Mouse (Mus musculus): ENCODE results near the gene Masp1. TPM values are rescaled to one million over a fixed set of nuclear protein-coding genes. Genes with fewer than 3 reads are reported as not detected.

The Masp1 gene
- polyA plus RNA-seq, 1 experiment from 2014 or later = 4.0 TPM

DNA sequence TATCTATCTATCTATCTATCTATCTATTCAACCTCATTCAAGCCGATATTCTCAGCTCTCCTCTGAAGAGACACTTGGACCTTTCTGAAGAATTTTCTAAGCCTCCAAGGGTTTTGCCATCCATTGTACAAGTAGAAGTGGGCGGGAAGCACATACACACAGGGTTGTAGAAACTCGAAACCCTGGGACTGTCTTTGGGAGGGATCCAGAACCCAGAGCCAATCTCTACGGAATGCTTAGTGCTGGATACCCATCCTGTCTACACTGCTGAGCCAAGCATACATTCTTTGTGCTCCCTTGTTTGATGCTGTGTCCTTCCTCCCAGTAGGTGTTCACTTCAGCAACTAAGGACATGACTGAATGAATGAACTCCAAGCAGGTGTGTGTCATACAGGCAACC, 22.3 kb upstream of the Masp1 start:
- H3K27ac ChIP-seq (ENCODE audit: low read length) = no peak overlapping the region
- H3K4me1 ChIP-seq (replicated peaks; ENCODE audit: control insufficient read depth, insufficient read depth, low read length) = peaks cover 6% of the 10 kb centered on the region
- no peak overlapping the region for H3K4me3 ChIP-seq (ENCODE audit: low read length)
- no peaks in the 10 kb centered on the region for H3K9me3 ChIP-seq (ENCODE audit: control insufficient read depth, low read length)
- 57% methylated on average over 4 of the region's 4 CpGs for WGBS
- H3K27me3 ChIP-seq (ENCODE audit: control insufficient read depth, insufficient read depth, low read depth, low read length) = no peaks in the 10 kb centered on the region
- no peak overlapping the region for H3K9ac ChIP-seq (ENCODE audit: low read length)
- ATAC-seq (ENCODE audit: low read depth) = no peak
- H3K36me3 ChIP-seq (ENCODE audit: control insufficient read depth, insufficient read depth, low read length) = no peaks in the 10 kb centered on the region
- H3K4me2 ChIP-seq (ENCODE audit: low read depth, low read length) = no peak overlapping the region

DNA sequence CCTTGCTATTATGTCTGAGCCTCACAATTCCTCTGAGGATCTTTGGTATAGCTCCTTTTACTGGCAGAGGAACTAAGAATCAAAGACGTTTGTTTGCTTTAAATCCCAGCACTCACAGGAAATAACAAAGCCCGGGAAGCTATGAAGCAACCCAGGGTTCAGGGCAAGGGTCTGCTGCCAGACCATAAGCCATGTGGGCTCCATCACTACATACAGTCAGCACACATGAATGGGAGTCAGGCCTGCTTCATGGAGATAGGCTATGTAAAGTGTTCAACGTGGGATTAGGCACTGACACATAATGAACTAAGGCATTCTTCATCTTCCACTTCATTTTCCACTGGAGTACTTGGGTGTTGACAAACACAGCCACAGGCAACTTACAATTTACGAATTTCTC, 20.4 kb upstream of the Masp1 start:
- H3K9me3 ChIP-seq (ENCODE audit: control insufficient read depth, low read length) = no peaks in the 10 kb centered on the region
- H3K4me2 ChIP-seq (ENCODE audit: low read depth, low read length) = no peak overlapping the region
- H3K9ac ChIP-seq (ENCODE audit: low read length) = no peak overlapping the region
- peak; percentile 98 for ATAC-seq (ENCODE audit: low read depth)
- H3K36me3 ChIP-seq (ENCODE audit: control insufficient read depth, insufficient read depth, low read length) = no peaks in the 10 kb centered on the region
- H3K27ac ChIP-seq (ENCODE audit: low read length) = peak overlapping the region; percentile 23; the same call in 1 of the 2 replicates
- 22% methylated on average over 4 of the region's 4 CpGs for WGBS
- H3K4me1 ChIP-seq (replicated peaks; ENCODE audit: control insufficient read depth, insufficient read depth, low read length) = peaks cover 6% of the 10 kb centered on the region
- no peaks in the 10 kb centered on the region for H3K27me3 ChIP-seq (ENCODE audit: control insufficient read depth, insufficient read depth, low read depth, low read length)
- no peak overlapping the region for H3K4me3 ChIP-seq (ENCODE audit: low read length)

DNA sequence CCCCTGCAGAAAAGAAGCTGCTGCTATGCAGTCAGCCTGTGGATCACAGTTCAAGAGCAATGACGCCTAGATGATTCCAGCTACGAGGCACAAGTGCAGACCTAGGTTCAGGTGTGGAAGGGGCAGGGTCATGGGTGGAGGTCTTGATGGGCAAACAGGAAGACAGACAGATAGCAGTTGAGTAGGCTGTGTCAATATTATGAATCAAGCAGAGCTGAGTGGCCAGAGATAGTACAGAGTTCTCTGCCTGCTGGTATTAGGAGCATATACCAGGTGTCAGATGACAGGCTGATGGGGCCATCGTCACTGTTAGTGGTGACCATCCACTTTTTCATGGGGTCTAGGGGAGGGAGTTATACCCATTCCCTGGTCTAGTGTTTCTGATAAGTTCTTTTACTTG, 13.1 kb upstream of the Masp1 start:
- 51% methylated on average over 3 of the region's 3 CpGs for WGBS
- no peak overlapping the region for H3K4me2 ChIP-seq (ENCODE audit: low read depth, low read length)

DNA sequence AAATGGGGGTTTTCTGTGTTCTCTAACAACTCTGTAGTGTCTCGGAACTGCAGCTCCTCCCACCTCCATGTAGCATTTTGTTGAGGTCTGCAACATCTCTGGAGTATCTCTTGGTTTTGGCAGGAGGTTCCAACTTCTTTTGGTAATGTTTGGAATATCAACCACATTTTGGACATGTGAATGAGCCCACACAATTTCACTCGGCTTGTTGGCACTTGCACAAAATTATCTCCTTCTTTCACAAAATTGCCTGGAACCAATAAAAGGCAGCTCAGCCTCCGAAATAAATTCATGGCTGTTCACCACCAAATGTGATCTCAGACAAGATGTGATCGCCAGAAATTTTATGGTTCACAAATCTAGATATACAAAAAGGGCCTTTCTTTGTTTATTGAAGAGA, 8.6 kb upstream of the Masp1 start:
- Histone ChIP-seq H3K4me3 (ENCODE audit: low read length) (no peak overlapping the region), H3K36me3 (ENCODE audit: control insufficient read depth, insufficient read depth, low read length) (no peaks in the 10 kb centered on the region), H3K4me2 (ENCODE audit: low read depth, low read length) (no peak overlapping the region), H3K9me3 (ENCODE audit: control insufficient read depth, low read length) (peaks cover 3% of the 10 kb centered on the region; the same call in 1 of the 2 replicates), H3K27ac (ENCODE audit: low read length) (no peak overlapping the region), H3K9ac (ENCODE audit: low read length) (no peak overlapping the region), H3K4me1 (replicated peaks; ENCODE audit: control insufficient read depth, insufficient read depth, low read length) (no peaks in the 10 kb centered on the region), H3K27me3 (ENCODE audit: control insufficient read depth, insufficient read depth, low read depth, low read length) (no peaks in the 10 kb centered on the region)
- ATAC-seq (ENCODE audit: low read depth) = no peak
- 58% methylated on average over 4 of the region's 4 CpGs for WGBS

More for the DNA sequence above, 13.1 kb upstream of the Masp1 start:
- Histone ChIP-seq H3K36me3 (ENCODE audit: control insufficient read depth, insufficient read depth, low read length) (no peaks in the 10 kb centered on the region), H3K9ac (ENCODE audit: low read length) (no peak overlapping the region), H3K9me3 (ENCODE audit: control insufficient read depth, low read length) (no peaks in the 10 kb centered on the region), H3K4me1 (replicated peaks; ENCODE audit: control insufficient read depth, insufficient read depth, low read length) (no peaks in the 10 kb centered on the region), H3K27me3 (ENCODE audit: control insufficient read depth, insufficient read depth, low read depth, low read length) (no peaks in the 10 kb centered on the region), H3K27ac (ENCODE audit: low read length) (no peak overlapping the region), H3K4me3 (ENCODE audit: low read length) (no peak overlapping the region)
- no peak for ATAC-seq (ENCODE audit: low read depth)

DNA sequence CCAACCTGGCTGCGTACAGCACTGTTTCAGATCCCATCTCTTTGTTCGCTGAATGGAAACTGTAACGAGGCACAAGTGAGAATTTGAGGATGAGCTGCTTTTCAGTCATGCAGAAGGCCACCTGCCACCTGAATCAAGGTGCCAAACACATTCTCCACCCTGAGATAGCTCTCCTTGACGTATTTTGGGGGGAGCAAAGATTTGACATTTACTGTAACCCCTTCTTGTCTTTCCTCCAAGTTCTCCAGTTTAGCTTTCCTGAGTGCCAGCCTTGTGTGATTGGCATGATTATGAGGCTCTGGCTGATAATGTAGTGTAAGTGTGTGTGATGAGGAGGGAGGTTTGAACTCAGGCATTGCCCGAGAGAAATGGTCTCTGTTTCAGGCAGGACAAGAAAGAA, 1.5 kb upstream of the Masp1 start:
- WGBS = 83% methylated on average over 5 of the region's 5 CpGs
- Histone ChIP-seq H3K9me3 (ENCODE audit: control insufficient read depth, low read length) (peaks cover 3% of the 10 kb centered on the region; the same call in 1 of the 2 replicates), H3K4me1 (replicated peaks; ENCODE audit: control insufficient read depth, insufficient read depth, low read length) (peaks cover 46% of the 10 kb centered on the region), H3K9ac (ENCODE audit: low read length) (no peak overlapping the region), H3K27me3 (ENCODE audit: control insufficient read depth, insufficient read depth, low read depth, low read length) (no peaks in the 10 kb centered on the region), H3K27ac (ENCODE audit: low read length) (no peak overlapping the region), H3K4me3 (ENCODE audit: low read length) (no peak overlapping the region), H3K4me2 (ENCODE audit: low read depth, low read length) (no peak overlapping the region), H3K36me3 (ENCODE audit: control insufficient read depth, insufficient read depth, low read length) (no peaks in the 10 kb centered on the region)
- no peak for ATAC-seq (ENCODE audit: low read depth)

DNA sequence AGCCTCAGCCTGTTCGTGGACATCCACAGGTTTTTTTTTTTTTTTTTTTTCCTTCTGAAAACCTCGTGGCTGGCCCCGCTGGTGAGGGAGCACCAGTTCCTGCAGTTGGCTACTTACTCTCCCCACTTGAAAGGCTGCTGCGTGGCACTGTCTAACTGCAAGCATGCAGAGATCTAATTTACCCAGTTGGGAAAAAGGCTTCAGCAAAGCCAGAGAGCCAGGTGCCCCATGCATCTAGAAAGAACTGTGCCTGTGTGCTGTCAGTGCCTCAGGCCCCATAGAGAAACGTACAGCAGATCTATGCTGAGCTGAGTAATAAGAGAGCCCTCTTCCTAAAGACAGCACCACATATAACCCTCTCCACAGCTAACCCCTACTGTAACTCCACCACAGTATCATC, 477 bp upstream of the Masp1 start:
- H3K4me3 ChIP-seq (ENCODE audit: low read length) = no peak overlapping the region

DNA sequence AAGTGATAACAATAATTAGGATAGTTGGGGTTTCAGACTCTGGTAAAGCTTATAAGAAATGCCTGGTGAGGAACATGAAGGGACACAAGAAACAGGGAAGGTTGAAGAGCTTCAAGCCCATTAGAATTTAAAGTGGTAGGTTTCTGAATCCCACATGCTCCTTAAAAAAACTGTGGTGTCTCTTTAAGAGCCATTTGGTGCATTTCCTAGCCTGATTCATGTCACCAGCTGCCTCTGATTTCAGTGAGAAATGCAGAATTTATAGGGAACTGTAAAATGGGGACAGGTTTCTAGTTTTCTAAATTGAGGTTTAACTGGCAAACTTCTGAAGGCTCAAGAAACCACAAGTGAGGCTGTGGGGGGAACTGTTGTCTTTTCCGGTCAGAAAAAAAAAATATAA, 844 bp downstream of the Masp1 start:
- peak overlapping the region; percentile 46 for H3K4me2 ChIP-seq (ENCODE audit: low read depth, low read length)
- H3K36me3 ChIP-seq (ENCODE audit: control insufficient read depth, insufficient read depth, low read length) = no peaks in the 10 kb centered on the region
- H3K9me3 ChIP-seq (ENCODE audit: control insufficient read depth, low read length) = no peaks in the 10 kb centered on the region
- no peak overlapping the region for H3K27ac ChIP-seq (ENCODE audit: low read length)
- H3K27me3 ChIP-seq (ENCODE audit: control insufficient read depth, insufficient read depth, low read depth, low read length) = no peaks in the 10 kb centered on the region
- 0% methylated on average over 1 of the region's 1 CpGs for WGBS
- no peak overlapping the region; the same call in 1 of the 2 replicates for H3K9ac ChIP-seq (ENCODE audit: low read length)
- no peak for ATAC-seq (ENCODE audit: low read depth)
- peak overlapping the region; percentile 39; the same call in 1 of the 2 replicates for H3K4me3 ChIP-seq (ENCODE audit: low read length)
- peaks cover 53% of the 10 kb centered on the region for H3K4me1 ChIP-seq (replicated peaks; ENCODE audit: control insufficient read depth, insufficient read depth, low read length)

More for the DNA sequence above, 477 bp upstream of the Masp1 start:
- WGBS = 39% methylated on average over 5 of the region's 5 CpGs
- Histone ChIP-seq H3K4me2 (ENCODE audit: low read depth, low read length) (no peak overlapping the region; the same call in 1 of the 2 replicates), H3K36me3 (ENCODE audit: control insufficient read depth, insufficient read depth, low read length) (no peaks in the 10 kb centered on the region), H3K9me3 (ENCODE audit: control insufficient read depth, low read length) (peaks cover 3% of the 10 kb centered on the region; the same call in 1 of the 2 replicates), H3K27ac (ENCODE audit: low read length) (no peak overlapping the region), H3K4me1 (replicated peaks; ENCODE audit: control insufficient read depth, insufficient read depth, low read length) (peaks cover 49% of the 10 kb centered on the region), H3K9ac (ENCODE audit: low read length) (no peak overlapping the region), H3K27me3 (ENCODE audit: control insufficient read depth, insufficient read depth, low read depth, low read length) (no peaks in the 10 kb centered on the region)
- no peak for ATAC-seq (ENCODE audit: low read depth)

DNA sequence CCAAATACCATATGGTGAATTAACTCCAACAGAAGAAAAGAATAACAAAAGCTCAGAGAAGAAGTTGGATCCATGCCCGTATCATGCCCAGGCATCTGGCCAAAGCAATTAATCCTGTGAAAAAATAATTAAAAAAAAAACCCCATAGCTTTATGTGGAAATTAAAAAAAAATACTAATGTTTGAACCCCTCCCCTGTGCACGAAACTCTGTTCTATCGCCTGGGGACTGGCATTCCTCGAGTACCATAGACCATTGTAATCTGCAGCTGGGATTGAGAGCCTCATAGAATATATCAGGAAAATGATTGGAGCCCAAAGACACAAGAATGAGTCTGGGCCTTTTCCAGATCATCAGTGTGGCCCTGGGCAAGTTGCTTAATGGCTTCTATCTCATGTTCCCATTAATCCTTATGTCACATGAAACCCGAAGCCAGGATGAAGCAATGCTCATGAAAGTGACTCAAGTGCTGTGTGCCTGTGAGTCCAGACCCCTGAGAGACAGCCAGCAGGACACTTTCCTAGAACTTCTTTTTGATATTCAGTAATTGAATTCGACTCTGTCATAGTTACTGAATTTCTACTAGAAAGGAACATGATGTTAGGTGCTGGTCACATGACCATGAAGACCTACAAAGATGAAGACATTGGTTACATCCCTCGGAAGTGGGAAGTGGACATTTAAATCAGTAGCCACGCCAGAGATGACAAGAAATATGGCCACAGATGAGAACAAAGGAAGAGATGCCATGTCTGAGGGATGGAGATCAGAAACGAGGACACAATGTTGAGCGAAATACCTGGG, 1.8 kb downstream of the Masp1 start:
- peak; percentile 59 for ATAC-seq (ENCODE audit: low read depth)
- no peak overlapping the region for H3K4me3 ChIP-seq (ENCODE audit: low read length)
- no peaks in the 10 kb centered on the region for H3K36me3 ChIP-seq (ENCODE audit: control insufficient read depth, insufficient read depth, low read length)
- no peaks in the 10 kb centered on the region for H3K9me3 ChIP-seq (ENCODE audit: control insufficient read depth, low read length)
- no peak overlapping the region for H3K27ac ChIP-seq (ENCODE audit: low read length)
- H3K9ac ChIP-seq (ENCODE audit: low read length) = no peak overlapping the region
- no peak overlapping the region for H3K4me2 ChIP-seq (ENCODE audit: low read depth, low read length)
- no peaks in the 10 kb centered on the region for H3K27me3 ChIP-seq (ENCODE audit: control insufficient read depth, insufficient read depth, low read depth, low read length)
- 49% methylated on average over 10 of the region's 10 CpGs for WGBS
- H3K4me1 ChIP-seq (replicated peaks; ENCODE audit: control insufficient read depth, insufficient read depth, low read length) = peaks cover 53% of the 10 kb centered on the region

DNA sequence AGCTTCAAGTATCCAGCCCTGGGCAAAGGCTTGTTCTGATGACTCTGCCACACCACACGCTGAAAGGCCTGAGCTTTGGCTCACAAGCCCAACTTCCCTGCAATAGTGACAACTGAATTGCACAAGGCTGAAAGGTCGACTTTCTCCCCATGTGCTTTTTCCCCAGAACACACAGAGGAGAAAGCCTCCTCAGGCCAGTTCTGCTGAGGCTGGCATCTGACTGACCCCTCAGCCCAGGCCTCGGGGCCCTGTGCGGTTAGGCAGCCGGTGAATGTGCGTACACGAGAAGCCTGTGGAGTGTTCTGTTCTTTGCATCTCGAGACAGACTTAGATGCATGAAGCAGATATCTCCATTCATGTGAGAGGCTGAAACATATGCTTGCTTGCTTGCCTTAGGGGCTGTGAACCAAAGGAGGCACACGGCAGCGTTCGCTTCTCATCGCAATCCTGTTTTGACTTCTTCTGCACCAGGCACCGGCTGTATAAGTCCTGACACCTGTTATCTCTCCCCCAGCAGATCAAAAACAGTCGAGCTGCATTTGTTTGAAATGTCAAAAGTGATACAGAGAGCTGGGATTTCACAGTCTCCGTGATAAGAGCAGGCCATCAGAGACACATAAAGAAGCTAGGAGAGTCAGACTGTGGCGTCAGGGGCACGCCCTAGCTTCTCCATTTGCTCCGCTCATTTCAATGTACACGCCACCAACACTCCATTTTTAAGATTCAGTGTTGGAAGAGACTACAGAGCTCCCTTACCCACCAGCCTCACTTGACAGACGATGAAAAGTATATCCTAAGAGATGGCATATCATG, 2.7 kb downstream of the Masp1 start:
- Histone ChIP-seq H3K4me1 (replicated peaks; ENCODE audit: control insufficient read depth, insufficient read depth, low read length) (peaks cover 46% of the 10 kb centered on the region), H3K4me3 (ENCODE audit: low read length) (no peak overlapping the region), H3K27me3 (ENCODE audit: control insufficient read depth, insufficient read depth, low read depth, low read length) (no peaks in the 10 kb centered on the region), H3K27ac (ENCODE audit: low read length) (peak overlapping the region; percentile 26; the same call in 1 of the 2 replicates), H3K9ac (ENCODE audit: low read length) (no peak overlapping the region), H3K4me2 (ENCODE audit: low read depth, low read length) (no peak overlapping the region), H3K36me3 (ENCODE audit: control insufficient read depth, insufficient read depth, low read length) (no peaks in the 10 kb centered on the region), H3K9me3 (ENCODE audit: control insufficient read depth, low read length) (no peaks in the 10 kb centered on the region)
- peak; percentile 49; the same call in 1 of the 2 replicates for ATAC-seq (ENCODE audit: low read depth)
- 39% methylated on average over 20 of the region's 20 CpGs for WGBS
